Mouse (Mus musculus): ENCODE results near the gene Actn4.
A peak's percentile ranks its signal among the peaks of the same experiment; 100 is the strongest.

Gene Actn4

GRCm38 (mm10) chr7:28949298-28949697 is 12.8 kb downstream of the Actn4 start:
- DNase-seq (ENCODE audit: low read depth) = no peak

GRCm38 (mm10) chr7:28948746-28949145 is 13.4 kb downstream of the Actn4 start:
- no peak for DNase-seq (ENCODE audit: low read depth)

GRCm38 (mm10) chr7:28946271-28946610 is 15.9 kb downstream of the Actn4 start:
- DNase-seq (ENCODE audit: low read depth) = no peak

- no peak for DNase-seq (ENCODE audit: low read depth)
These were observed 16.5 kb downstream of the Actn4 start for GRCm38 (mm10) chr7:28945416-28946270.

GRCm38 (mm10) chr7:28944756-28945415 is 17.3 kb downstream of the Actn4 start:
- no peak for DNase-seq (ENCODE audit: low read depth)

GRCm38 (mm10) chr7:28943451-28944180 is 18.5 kb downstream of the Actn4 start:
- no peak for DNase-seq (ENCODE audit: low read depth)

GRCm38 (mm10) chr7:28941542-28941941 is 20.6 kb downstream of the Actn4 start:
- no peak for DNase-seq (ENCODE audit: low read depth)

- DNase-seq (ENCODE audit: low read depth) = no peak
These were observed 21.0 kb downstream of the Actn4 start for GRCm38 (mm10) chr7:28941129-28941528.

- DNase-seq (ENCODE audit: low read depth) = no peak
These were observed 22.5 kb downstream of the Actn4 start for GRCm38 (mm10) chr7:28939418-28940183.

- no peak for DNase-seq (ENCODE audit: low read depth)
These were observed 23.5 kb downstream of the Actn4 start for GRCm38 (mm10) chr7:28938654-28939053.

- DNase-seq (ENCODE audit: low read depth) = no peak
These were observed 25.4 kb downstream of the Actn4 start for GRCm38 (mm10) chr7:28936787-28937186.

GRCm38 (mm10) chr7:28933825-28934224 is 28.3 kb downstream of the Actn4 start:
- DNase-seq (ENCODE audit: low read depth) = no peak

- DNase-seq (ENCODE audit: low read depth) = no peak
These were observed 29.6 kb downstream of the Actn4 start for GRCm38 (mm10) chr7:28932421-28933041.

GRCm38 (mm10) chr7:28931695-28932039 is 30.5 kb downstream of the Actn4 start:
- DNase-seq (ENCODE audit: low read depth) = no peak

- peak; percentile 70 for DNase-seq (ENCODE audit: low read depth)
These were observed 31.0 kb downstream of the Actn4 start for GRCm38 (mm10) chr7:28931032-28931694.

GRCm38 (mm10) chr7:28930320-28931031 is 31.7 kb downstream of the Actn4 start:
- DNase-seq (ENCODE audit: low read depth) = peak; percentile 84

GRCm38 (mm10) chr7:28929381-28929780 is 32.8 kb downstream of the Actn4 start:
- DNase-seq (ENCODE audit: low read depth) = no peak

- DNase-seq (ENCODE audit: low read depth) = no peak
These were observed 36.0 kb downstream of the Actn4 start for GRCm38 (mm10) chr7:28926172-28926571.

GRCm38 (mm10) chr7:28925317-28925716 is 36.8 kb downstream of the Actn4 start:
- peak; percentile 76 for DNase-seq (ENCODE audit: low read depth)

- no peak for DNase-seq (ENCODE audit: low read depth)
These were observed 37.3 kb downstream of the Actn4 start for GRCm38 (mm10) chr7:28924802-28925201.
